Mouse (Mus musculus) bone marrow, adult 2 months (tissue): ENCODE data around the gene Med16. TPM values are rescaled to one million over a fixed set of nuclear protein-coding genes. Genes with fewer than 3 reads are reported as not detected.
"Not testable (repeated sequence)": the region's sequence is repeated elsewhere in the genome, so short reads cannot be mapped to it uniquely, and the experiment has no call there.

Experiments used
- H3K27ac ChIP-seq: fragments of 200-500 bp; 2 replicates; pipeline ENCODE4 v1.5.1; 2012; ENCODE audit warnings: low read depth, mild to moderate bottlenecking, control low read depth, inconsistent platforms, low read length; ENCODE audit not compliant: control insufficient read depth, poor library complexity, insufficient read depth
- H3K4me1 ChIP-seq: fragments of 200-500 bp; 2 replicates; pipeline ENCODE4 v1.6.1; 2011; ENCODE audit warnings: low read length; ENCODE audit not compliant: control insufficient read depth, insufficient read depth
- H3K4me3 ChIP-seq: fragments of 200-500 bp; replicated peaks from 2 replicates; pipeline ENCODE3; 2011; ENCODE audit warnings: mild to moderate bottlenecking, low read depth, low read length, control low read depth; ENCODE audit not compliant: control insufficient read depth
- CTCF ChIP-seq: fragments of 200-500 bp; IDR thresholded peaks from 2 replicates; pipeline ENCODE4 v1.5.1; 2011; ENCODE audit warnings: low read length, control low read depth; ENCODE audit not compliant: control insufficient read depth, insufficient read depth
- POLR2A ChIP-seq: fragments of 200-500 bp; IDR thresholded peaks from 2 replicates; pipeline ENCODE4 v1.6.1; 2011; ENCODE audit warnings: low read depth, mild to moderate bottlenecking, control low read depth, low read length, borderline replicate concordance; ENCODE audit not compliant: control insufficient read depth
- WGBS: fragments of 180-500 bp; shearing (Covaris S2); methylation state at CpG from one replicate; pipeline ENCODE4 v1.1.7; 2018; 5-methylcytosine and 5-hydroxymethylcytosine counted together
- polyA plus RNA-seq: library from polyadenylated mRNA; stranded (reverse); fragments of >200 nt; gene quantifications from 2 replicates; pipeline ENCODE4 v1.2.4, GENCODE M21; 2011; ENCODE audit warnings: low replicate concordance; ENCODE audit not compliant: missing spikeins, insufficient read depth, insufficient read length

Gene Med16
- polyA plus RNA-seq, 1 experiment = 19.2 TPM

GRCm38 (mm10) chr10:79886054-79886453 lies 22.7 kb downstream of the Med16 start, which contains the start of gene Elane:
Gene Elane (plus strand): TSS chr10:79886247.
- 21% methylated on average over 6 of the region's 6 CpGs for WGBS
- TF ChIP-seq CTCF (no peak), POLR2A (no peak)
- Histone ChIP-seq H3K4me3 (peak within 1 kb of the TSS; percentile 12), H3K4me1 (peaks cover 6% of the 10 kb centered on the region; the same call in 1 of the 2 replicates), H3K27ac (peak within 1 kb of the TSS; percentile 21; the same call in 1 of the 2 replicates)

- Histone ChIP-seq H3K4me1 (peaks cover 12% of the 10 kb centered on the region; the same call in 1 of the 2 replicates), H3K27ac (peak overlapping the region; percentile 21; the same call in 1 of the 2 replicates)
- 27% methylated on average over 3 of the region's 3 CpGs for WGBS
- H3K4me3 ChIP-seq = not testable (repeated sequence)
Measured at GRCm38 (mm10) chr10:79884938-79885337, 23.8 kb downstream of the Med16 start.

- no peak overlapping the region for H3K4me3 ChIP-seq
- H3K4me1 ChIP-seq = peaks cover 12% of the 10 kb centered on the region; the same call in 1 of the 2 replicates
- TF ChIP-seq CTCF (no peak), POLR2A (no peak)
- 11% methylated on average over 4 of the region's 4 CpGs for WGBS
- no peak overlapping the region for H3K27ac ChIP-seq
Measured at GRCm38 (mm10) chr10:79884446-79884845, 24.3 kb downstream of the Med16 start.

GRCm38 (mm10) chr10:79883297-79884084 lies 25.2 kb downstream of the Med16 start:
- Histone ChIP-seq H3K4me3 (no peak overlapping the region), H3K4me1 (peaks cover 12% of the 10 kb centered on the region; the same call in 1 of the 2 replicates), H3K27ac (peak overlapping the region; percentile 5; the same call in 1 of the 2 replicates)
- 11% methylated on average over 22 of the region's 22 CpGs for WGBS
- no peak for TF ChIP-seq POLR2A
- peak; percentile 92 for TF ChIP-seq CTCF

- Histone ChIP-seq H3K4me1 (peaks cover 12% of the 10 kb centered on the region; the same call in 1 of the 2 replicates), H3K4me3 (peak overlapping the region; percentile 58), H3K27ac (peak overlapping the region; percentile 36)
- TF ChIP-seq CTCF (no peak), POLR2A (peak; percentile 59; the same call in 1 of the 2 replicates)
- under 1% methylated on average over 22 of the region's 22 CpGs for WGBS
Measured at GRCm38 (mm10) chr10:79881981-79882380, 26.7 kb downstream of the Med16 start.

- 8% methylated on average over 9 of the region's 9 CpGs for WGBS
- H3K4me3 ChIP-seq = peak overlapping the region; percentile 61
Measured at GRCm38 (mm10) chr10:79880721-79881120, 28.0 kb downstream of the Med16 start.

GRCm38 (mm10) chr10:79879527-79879926 lies 29.2 kb downstream of the Med16 start:
- Histone ChIP-seq H3K4me1 (peaks cover 12% of the 10 kb centered on the region; the same call in 1 of the 2 replicates), H3K4me3 (peak overlapping the region; percentile 9), H3K27ac (no peak overlapping the region)
- TF ChIP-seq CTCF (no peak), POLR2A (no peak)
- WGBS = 13% methylated on average over 3 of the region's 3 CpGs

More at GRCm38 (mm10) chr10:79880721-79881120, 28.0 kb downstream of the Med16 start:
- Histone ChIP-seq H3K4me1 (peaks cover 13% of the 10 kb centered on the region; the same call in 1 of the 2 replicates), H3K27ac (no peak overlapping the region)
- TF ChIP-seq POLR2A (no peak), CTCF (no peak)

- WGBS = 2% methylated on average over 12 of the region's 12 CpGs
- Histone ChIP-seq H3K4me1 (peaks cover 15% of the 10 kb centered on the region), H3K27ac (peak overlapping the region; percentile 45; the same call in 1 of the 2 replicates), H3K4me3 (peak overlapping the region; percentile 14)
- TF ChIP-seq POLR2A (no peak), CTCF (no peak)
Measured at GRCm38 (mm10) chr10:79877757-79878156, 31.0 kb downstream of the Med16 start.
